Mouse (Mus musculus): ENCODE results near the gene Cd33. TPM values are rescaled to one million over a fixed set of nuclear protein-coding genes. Genes with fewer than 3 reads are reported as not detected.

Cd33 gene
- polyA plus RNA-seq, 1 experiment from 2014 or later, result 1.8 TPM

Other genes starting within 250 kb of the Cd33 start
- 12.8 and 14.1 TPM in 2 replicates for gene Zfp715, start 231.1 kb downstream of the Cd33 start, polyA plus RNA-seq (2015; fragmentation: Nextera tagmentation; extraction: Ambion mirVana)
- gene Siglecf, start 193.1 kb downstream of the Cd33 start, polyA plus RNA-seq (2015; fragmentation: Nextera tagmentation; extraction: Ambion mirVana), result 0.14 and 0.28 TPM in 2 replicates
- gene Siglecg, start 136.2 kb downstream of the Cd33 start, polyA plus RNA-seq (2015; fragmentation: Nextera tagmentation; extraction: Ambion mirVana), result 0.12 TPM in 1 of 2 replicates, not detected in the other
- gene Lim2, start 116.8 kb downstream of the Cd33 start, polyA plus RNA-seq (2015; fragmentation: Nextera tagmentation; extraction: Ambion mirVana), result not detected in 2 replicates
- 1.1 TPM in 2 replicates for gene Nkg7, start 107.4 kb downstream of the Cd33 start, polyA plus RNA-seq (2015; fragmentation: Nextera tagmentation; extraction: Ambion mirVana)
- not detected in 2 replicates for gene Cldnd2, start 103.6 kb downstream of the Cd33 start, polyA plus RNA-seq (2015; fragmentation: Nextera tagmentation; extraction: Ambion mirVana)
- 255 and 265 TPM in 2 replicates for gene Etfb, start 100.3 kb downstream of the Cd33 start, polyA plus RNA-seq (2015; fragmentation: Nextera tagmentation; extraction: Ambion mirVana)
- 0.86 and 1.1 TPM in 2 replicates for gene Gm45233, start 100.3 kb downstream of the Cd33 start, polyA plus RNA-seq (2015; fragmentation: Nextera tagmentation; extraction: Ambion mirVana)
- gene Vsig10l, start 81.3 kb downstream of the Cd33 start, polyA plus RNA-seq (2015; fragmentation: Nextera tagmentation; extraction: Ambion mirVana), result 4.4 and 5.8 TPM in 2 replicates
- gene Iglon5, start 54.4 kb downstream of the Cd33 start, polyA plus RNA-seq (2015; fragmentation: Nextera tagmentation; extraction: Ambion mirVana), result 1.6 and 1.8 TPM in 2 replicates
- not detected in 2 replicates for gene 4931406B18Rik, start 38.5 kb downstream of the Cd33 start, polyA plus RNA-seq (2015; fragmentation: Nextera tagmentation; extraction: Ambion mirVana)
- gene Zfp658, start 17.8 kb upstream of the Cd33 start, polyA plus RNA-seq (2015; fragmentation: Nextera tagmentation; extraction: Ambion mirVana), result 5.1 and 6.6 TPM in 2 replicates
- 13.8 and 14.3 TPM in 2 replicates for gene Zfp719, start 35.2 kb upstream of the Cd33 start, polyA plus RNA-seq (2015; fragmentation: Nextera tagmentation; extraction: Ambion mirVana)
- gene Zfp819, start 62.7 kb upstream of the Cd33 start, polyA plus RNA-seq (2015; fragmentation: Nextera tagmentation; extraction: Ambion mirVana), result not detected in 2 replicates
- gene Ceacam18, start 90.3 kb upstream of the Cd33 start, polyA plus RNA-seq (2015; fragmentation: Nextera tagmentation; extraction: Ambion mirVana), result 0.12 TPM in 1 of 2 replicates, not detected in the other
- 0.69 and 1.3 TPM in 2 replicates for gene Siglece, start 115.7 kb upstream of the Cd33 start, polyA plus RNA-seq (2015; fragmentation: Nextera tagmentation; extraction: Ambion mirVana)
- 14.3 and 14.5 TPM in 2 replicates for gene Ctu1, start 127.6 kb upstream of the Cd33 start, polyA plus RNA-seq (2015; fragmentation: Nextera tagmentation; extraction: Ambion mirVana)
- not detected in 2 replicates for gene Klk14, start 146.0 kb upstream of the Cd33 start, polyA plus RNA-seq (2015; fragmentation: Nextera tagmentation; extraction: Ambion mirVana)
- 1.6 and 2.2 TPM in 2 replicates for gene Klk13, start 168.1 kb upstream of the Cd33 start, polyA plus RNA-seq (2015; fragmentation: Nextera tagmentation; extraction: Ambion mirVana)
- 0.25 TPM in 1 of 2 replicates, not detected in the other for gene Klk12, start 224.5 kb upstream of the Cd33 start, polyA plus RNA-seq (2015; fragmentation: Nextera tagmentation; extraction: Ambion mirVana)
- 1.3 and 3.0 TPM in 2 replicates for gene Klk11, start 230.2 kb upstream of the Cd33 start, polyA plus RNA-seq (2015; fragmentation: Nextera tagmentation; extraction: Ambion mirVana)
- gene Klk10, start 236.6 kb upstream of the Cd33 start, polyA plus RNA-seq (2015; fragmentation: Nextera tagmentation; extraction: Ambion mirVana), result 3.0 and 3.6 TPM in 2 replicates
- gene Klk9, start 247.5 kb upstream of the Cd33 start, polyA plus RNA-seq (2015; fragmentation: Nextera tagmentation; extraction: Ambion mirVana), result 0.46 and 0.83 TPM in 2 replicates